Mouse (Mus musculus) liver, embryonic 15.5 days (tissue): ENCODE data around the gene Trim23. TPM values are rescaled to one million over a fixed set of nuclear protein-coding genes. Genes with fewer than 3 reads are reported as not detected.

Source experiments
- polyA plus RNA-seq: library from polyadenylated mRNA; unstranded; fragments of >200 nt; fragmentation: Nextera tagmentation; extraction: Ambion mirVana; gene quantifications from 2 replicates; pipeline ENCODE4 v1.2.1, GENCODE M21; 2015

Trim23 gene
- polyA plus RNA-seq, 1 experiment from 2014 or later, result 9.1 TPM

Other genes starting within 250 kb of the Trim23 start
- gene Nln, start 69.2 kb upstream of the Trim23 start, polyA plus RNA-seq, result 12.5 and 12.8 TPM in 2 replicates
- 0.47 and 0.70 TPM in 2 replicates for gene Sgtb, start 69.1 kb upstream of the Trim23 start, polyA plus RNA-seq
- gene Trappc13, start 328 bp upstream of the Trim23 start, polyA plus RNA-seq, result 21.4 and 22.3 TPM in 2 replicates
- 52.7 and 65.2 TPM in 2 replicates for gene Cenpk, start 49.8 kb downstream of the Trim23 start, polyA plus RNA-seq
- gene Ppwd1, start 50.0 kb downstream of the Trim23 start, polyA plus RNA-seq, result 9.0 and 9.2 TPM in 2 replicates
- gene Adamts6, start 109.0 kb downstream of the Trim23 start, polyA plus RNA-seq, result 0.17 and 0.28 TPM in 2 replicates